Mouse (Mus musculus) fibroblast of lung, adult 2 months (primary cell): ENCODE measurements around the gene Gm340.

Source experiments
- DNase-seq: peaks from one replicate; pipeline ENCODE4 v3.0.0-alpha.2; 2011; ENCODE audit warnings: low read depth

Gm340 gene

GRCm38 (mm10) chr19:41613325-41614087, 31.3 kb downstream of the Gm340 start:
- no peak for DNase-seq

GRCm38 (mm10) chr19:41615606-41616224, 33.5 kb downstream of the Gm340 start:
- no peak for DNase-seq

GRCm38 (mm10) chr19:41616274-41616673, 34.1 kb downstream of the Gm340 start:
- DNase-seq, result no peak

- DNase-seq, result no peak
These were observed 34.9 kb downstream of the Gm340 start for GRCm38 (mm10) chr19:41617102-41617501.

GRCm38 (mm10) chr19:41618153-41618657, 36.0 kb downstream of the Gm340 start:
- DNase-seq, result no peak

- no peak for DNase-seq
These were observed 36.7 kb downstream of the Gm340 start for GRCm38 (mm10) chr19:41618771-41619385.

- DNase-seq, result no peak
These were observed 38.4 kb downstream of the Gm340 start for GRCm38 (mm10) chr19:41620366-41621092.

GRCm38 (mm10) chr19:41628970-41629369, 46.8 kb downstream of the Gm340 start:
- DNase-seq, result no peak

- no peak for DNase-seq
These were observed 47.4 kb downstream of the Gm340 start for GRCm38 (mm10) chr19:41629532-41629931.

GRCm38 (mm10) chr19:41634099-41634498, 51.9 kb downstream of the Gm340 start:
- no peak for DNase-seq

GRCm38 (mm10) chr19:41634999-41635398, 52.8 kb downstream of the Gm340 start:
- no peak for DNase-seq
